Mouse (Mus musculus) erythroblast, embryonic 14.5 days (primary cell): ENCODE data around the gene Chsy1. TPM values are rescaled to one million over a fixed set of nuclear protein-coding genes. Genes with fewer than 3 reads are reported as not detected.

Experiments
- H3K27me3 ChIP-seq: 2 replicates; pipeline ENCODE4 v1.6.1; 2012; ENCODE audit warnings: inconsistent platforms; ENCODE audit not compliant: control insufficient read depth
- H3K36me3 ChIP-seq: 2 replicates; pipeline ENCODE4 v1.6.1; 2012; ENCODE audit warnings: mild to moderate bottlenecking, inconsistent platforms; ENCODE audit not compliant: control insufficient read depth
- H3K4me1 ChIP-seq: 2 replicates; pipeline ENCODE4 v1.6.1; 2012; ENCODE audit warnings: inconsistent platforms; ENCODE audit not compliant: control insufficient read depth
- H3K4me3 ChIP-seq: replicated peaks from 2 replicates; pipeline ENCODE3; 2012; ENCODE audit warnings: moderate library complexity, mild to moderate bottlenecking, inconsistent platforms
- H3K9me3 ChIP-seq: 2 replicates; pipeline ENCODE4 v1.6.1; 2012; ENCODE audit warnings: low read length, inconsistent platforms, mixed read lengths; ENCODE audit not compliant: control insufficient read depth
- GATA1 ChIP-seq: IDR thresholded peaks from 2 replicates; pipeline ENCODE4 v1.6.1; 2012; ENCODE audit warnings: low read length, inconsistent platforms, mixed read lengths
- TAL1 ChIP-seq: IDR thresholded peaks from 3 replicates; pipeline ENCODE4 v1.6.1; 2012; ENCODE audit warnings: low read length, inconsistent platforms, mixed read lengths
- polyA plus RNA-seq: library from polyadenylated mRNA; stranded (reverse); fragments of >175 nt; gene quantifications from 2 replicates; pipeline ENCODE4 v1.2.3, GENCODE M21; 2012

Gene Chsy1
- polyA plus RNA-seq, 1 experiment = 1.4 TPM

- Histone ChIP-seq H3K9me3 (no peaks in the 10 kb centered on the region), H3K27me3 (no peaks in the 10 kb centered on the region), H3K4me3 (no peak overlapping the region), H3K36me3 (peaks cover 83% of the 10 kb centered on the region), H3K4me1 (no peaks in the 10 kb centered on the region)
- no peak for TF ChIP-seq GATA1
- no peak for TF ChIP-seq TAL1
These were observed 21.7 kb upstream of the Chsy1 start for GRCm38 (mm10) chr7:66087652-66088051.

- Histone ChIP-seq H3K36me3 (peaks cover 80% of the 10 kb centered on the region), H3K9me3 (no peaks in the 10 kb centered on the region), H3K4me3 (no peak overlapping the region), H3K27me3 (no peaks in the 10 kb centered on the region), H3K4me1 (no peaks in the 10 kb centered on the region)
- no peak for TF ChIP-seq TAL1
- no peak for TF ChIP-seq GATA1
These were observed 21.2 kb upstream of the Chsy1 start for GRCm38 (mm10) chr7:66088077-66088476.

DNA sequence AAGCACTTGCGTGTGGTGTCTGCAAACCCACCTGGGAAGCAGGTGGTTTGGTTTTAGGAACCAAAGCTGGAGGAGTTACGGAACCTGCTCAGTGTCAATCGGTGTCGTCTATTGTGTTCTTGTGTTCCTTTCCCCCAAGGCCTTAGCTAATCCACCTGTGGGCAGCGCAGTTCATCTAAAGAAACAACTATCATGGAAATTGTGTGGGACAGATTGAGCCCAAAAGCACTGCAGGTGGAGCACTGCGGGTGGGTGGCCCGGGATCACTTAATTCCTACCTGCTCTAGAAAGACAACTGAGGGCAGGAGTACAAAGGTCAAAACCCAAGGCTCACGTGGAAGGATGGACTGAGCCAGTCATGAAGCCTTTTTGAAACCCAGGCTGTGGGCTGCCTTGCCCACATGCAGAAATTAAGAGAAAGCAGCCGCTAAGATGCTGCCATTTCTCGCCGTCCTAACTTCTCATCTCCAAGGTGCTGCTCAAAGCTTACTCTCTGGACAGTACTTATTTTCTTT, 18.6 kb upstream of the Chsy1 start:
- Histone ChIP-seq H3K4me1 (no peaks in the 10 kb centered on the region), H3K27me3 (no peaks in the 10 kb centered on the region), H3K36me3 (peaks cover 56% of the 10 kb centered on the region), H3K4me3 (no peak overlapping the region), H3K9me3 (no peaks in the 10 kb centered on the region)
- TF ChIP-seq TAL1 (no peak), GATA1 (no peak)

DNA sequence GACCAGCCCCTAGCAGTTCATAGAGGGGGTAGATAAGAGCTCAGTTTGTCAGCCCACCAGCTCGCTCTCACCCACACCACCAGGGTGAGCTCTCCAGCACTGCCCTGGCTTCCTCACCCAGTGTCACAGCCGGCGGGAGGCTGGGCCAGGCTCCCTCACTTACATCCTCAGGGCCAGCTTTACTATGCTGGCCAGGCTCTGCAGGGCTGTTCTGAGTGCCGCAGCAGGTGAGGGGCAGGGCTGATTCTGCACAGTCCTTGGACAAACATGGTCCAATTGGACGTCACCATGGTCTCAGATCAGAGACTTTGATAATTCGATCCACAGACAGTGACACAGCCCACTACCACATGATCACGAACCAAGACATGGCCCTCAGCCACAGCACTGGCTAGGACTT, 17.8 kb upstream of the Chsy1 start:
- H3K27me3 ChIP-seq = no peaks in the 10 kb centered on the region
- H3K36me3 ChIP-seq = peaks cover 50% of the 10 kb centered on the region
- TF ChIP-seq GATA1 = no peak
- no peaks in the 10 kb centered on the region for H3K9me3 ChIP-seq
- H3K4me3 ChIP-seq = no peak overlapping the region
- H3K4me1 ChIP-seq = no peaks in the 10 kb centered on the region

- no peaks in the 10 kb centered on the region for H3K9me3 ChIP-seq
- H3K36me3 ChIP-seq = peaks cover 39% of the 10 kb centered on the region
- TF ChIP-seq TAL1 = no peak
- TF ChIP-seq GATA1 = no peak
- no peaks in the 10 kb centered on the region for H3K27me3 ChIP-seq
- H3K4me1 ChIP-seq = no peaks in the 10 kb centered on the region
- H3K4me3 ChIP-seq = no peak overlapping the region
These were observed 16.7 kb upstream of the Chsy1 start for GRCm38 (mm10) chr7:66092656-66093055.

GRCm38 (mm10) chr7:66094141-66094540, 15.2 kb upstream of the Chsy1 start:
- Histone ChIP-seq H3K9me3 (no peaks in the 10 kb centered on the region), H3K27me3 (no peaks in the 10 kb centered on the region), H3K4me3 (no peak overlapping the region), H3K4me1 (no peaks in the 10 kb centered on the region), H3K36me3 (peaks cover 25% of the 10 kb centered on the region)
- no peak for TF ChIP-seq GATA1

DNA sequence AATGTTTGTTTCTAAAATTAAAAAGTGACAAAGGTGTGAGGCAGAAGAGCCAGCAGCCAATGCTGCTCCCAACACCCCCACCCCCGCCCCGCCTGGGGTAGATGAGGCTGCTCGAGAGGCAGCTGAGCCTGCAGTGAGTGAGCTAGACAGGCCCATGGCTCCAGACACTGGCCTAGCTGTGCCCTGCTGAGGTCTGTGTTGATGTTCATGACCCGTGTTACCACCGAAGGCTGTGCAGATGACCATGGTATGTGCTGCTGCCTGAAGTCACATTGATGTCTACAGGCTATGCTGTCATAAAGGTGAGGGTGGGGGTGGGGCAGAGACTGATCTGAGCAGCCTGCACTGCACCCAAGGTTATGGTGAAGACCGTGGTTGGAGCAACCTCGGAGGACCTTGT, 10.5 kb upstream of the Chsy1 start:
- Histone ChIP-seq H3K27me3 (peaks cover 10% of the 10 kb centered on the region), H3K36me3 (no peaks in the 10 kb centered on the region), H3K9me3 (no peaks in the 10 kb centered on the region), H3K4me1 (no peaks in the 10 kb centered on the region), H3K4me3 (no peak overlapping the region)
- TF ChIP-seq TAL1 (no peak), GATA1 (no peak)

DNA sequence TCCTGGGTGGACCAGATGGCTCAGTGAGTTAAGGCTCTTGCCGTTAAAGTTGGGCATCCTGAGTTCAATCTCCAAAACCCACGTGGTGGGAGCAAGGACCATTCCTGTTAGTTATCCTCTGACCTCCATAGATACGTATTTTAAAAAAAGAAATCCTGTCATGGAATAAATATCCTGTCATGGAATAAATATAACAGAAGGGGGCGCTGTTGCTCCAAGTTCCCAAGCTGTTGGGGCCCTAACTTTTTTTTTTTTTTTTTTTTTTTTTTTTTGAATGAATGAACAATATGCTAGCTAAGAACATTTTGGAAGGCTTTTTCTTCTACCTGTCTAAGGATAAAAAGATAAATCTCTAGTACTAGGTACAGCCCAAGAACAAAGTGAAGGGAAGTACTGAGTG, 7.4 kb upstream of the Chsy1 start:
- no peak for TF ChIP-seq TAL1
- no peak for TF ChIP-seq GATA1
- no peak overlapping the region for H3K4me3 ChIP-seq
- H3K9me3 ChIP-seq = no peaks in the 10 kb centered on the region
- H3K4me1 ChIP-seq = no peaks in the 10 kb centered on the region
- no peaks in the 10 kb centered on the region for H3K36me3 ChIP-seq
- peaks cover 17% of the 10 kb centered on the region for H3K27me3 ChIP-seq

GRCm38 (mm10) chr7:66104531-66104930, 4.8 kb upstream of the Chsy1 start:
- Histone ChIP-seq H3K27me3 (peaks cover 26% of the 10 kb centered on the region), H3K9me3 (no peaks in the 10 kb centered on the region), H3K4me3 (no peak overlapping the region), H3K36me3 (no peaks in the 10 kb centered on the region), H3K4me1 (peaks cover 14% of the 10 kb centered on the region)
- TF ChIP-seq TAL1 (no peak), GATA1 (no peak)

DNA sequence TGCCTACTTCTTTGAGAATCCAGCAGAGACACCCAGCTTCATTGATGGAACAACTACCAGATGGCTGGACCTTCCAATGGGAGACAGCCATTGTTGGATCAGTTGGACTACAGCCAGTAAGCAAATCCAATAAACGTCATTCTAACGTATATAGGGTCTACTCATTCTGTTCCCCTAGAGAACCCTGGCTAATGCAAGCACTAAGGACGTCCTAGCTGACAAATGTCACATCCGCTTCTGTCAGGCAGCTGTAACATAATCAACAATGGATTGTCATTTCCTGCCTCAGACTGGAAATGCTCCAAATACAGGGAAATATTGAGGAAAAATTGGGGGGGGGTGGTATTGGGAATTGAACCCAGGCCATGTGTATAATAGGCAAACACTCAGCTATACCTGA, 3.5 kb upstream of the Chsy1 start:
- Histone ChIP-seq H3K36me3 (no peaks in the 10 kb centered on the region), H3K4me1 (peaks cover 24% of the 10 kb centered on the region), H3K4me3 (no peak overlapping the region)

More for the DNA sequence above, 3.5 kb upstream of the Chsy1 start:
- Histone ChIP-seq H3K9me3 (no peaks in the 10 kb centered on the region), H3K27me3 (peaks cover 21% of the 10 kb centered on the region)
- TF ChIP-seq GATA1 (no peak), TAL1 (no peak)
